Mouse (Mus musculus) limb, embryonic 14.5 days (tissue): ENCODE results near the gene Ptpn1. TPM values are rescaled to one million over a fixed set of nuclear protein-coding genes. Genes with fewer than 3 reads are reported as not detected.

Experiments
- ATAC-seq: fragments of 200-750 bp; cut with Nextera tagmentation; 2 replicates; pipeline ENCODE4 v1.8.0; 2017; ENCODE audit warnings: low read depth, moderate number of reproducible peaks, moderate TSS enrichment; ENCODE audit not compliant: low FRiP score
- DNase-seq: peaks from one replicate; pipeline ENCODE4 v3.0.0-alpha.2; 2015; ENCODE audit warnings: low spot score
- H3K27ac ChIP-seq: fragments of 300-500 bp; sonication (generic); replicated peaks from 2 replicates; pipeline ENCODE4 v1.5.1; 2014; ENCODE audit warnings: low read depth, mild to moderate bottlenecking, low read length, moderate library complexity, mixed read lengths
- H3K27me3 ChIP-seq: fragments of 300-500 bp; sonication (generic); 2 replicates; pipeline ENCODE4 v1.6.1; 2014; ENCODE audit warnings: low read length, mixed read lengths; ENCODE audit not compliant: control insufficient read depth, insufficient read depth
- H3K36me3 ChIP-seq: fragments of 300-500 bp; sonication (generic); 2 replicates; pipeline ENCODE4 v1.6.1; 2014; ENCODE audit warnings: mild to moderate bottlenecking, low read length, moderate library complexity, mixed read lengths; ENCODE audit not compliant: control insufficient read depth, insufficient read depth
- H3K4me1 ChIP-seq: fragments of 300-500 bp; sonication (generic); 2 replicates; pipeline ENCODE4 v1.6.1; 2014; ENCODE audit warnings: antibody characterized with exemption, low read length, mixed read lengths; ENCODE audit not compliant: control insufficient read depth, insufficient read depth
- H3K4me2 ChIP-seq: fragments of 300-500 bp; sonication (generic); replicated peaks from 2 replicates; pipeline ENCODE4 v1.6.1; 2014; ENCODE audit warnings: low read depth, mild to moderate bottlenecking, low read length, moderate library complexity; ENCODE audit not compliant: severe bottlenecking
- H3K4me3 ChIP-seq: fragments of 300-500 bp; sonication (generic); replicated peaks from 2 replicates; pipeline ENCODE4 v1.5.1; 2014; ENCODE audit warnings: low read length
- H3K9ac ChIP-seq: fragments of 300-500 bp; sonication (generic); 2 replicates; pipeline ENCODE4 v1.6.1; 2014; ENCODE audit warnings: mild to moderate bottlenecking, low read depth, low read length, moderate library complexity; ENCODE audit not compliant: severe bottlenecking
- H3K9me3 ChIP-seq: fragments of 300-500 bp; sonication (generic); 2 replicates; pipeline ENCODE4 v1.6.1; 2016; ENCODE audit warnings: low read length; ENCODE audit not compliant: control insufficient read depth
- POLR2A ChIP-seq: fragments of 200-500 bp; IDR thresholded peaks from 2 replicates; pipeline ENCODE4 v1.8.0; 2012; ENCODE audit warnings: inconsistent platforms, mild to moderate bottlenecking, moderate library complexity, borderline replicate concordance; ENCODE audit not compliant: insufficient read depth, insufficient read length; ENCODE audit errors: extremely low read depth
- WGBS: fragments of 180-500 bp; shearing (Covaris S2); extraction: QIAGEN DNeasy Blood & Tissue Kit; methylation state at CpG from one replicate; pipeline ENCODE4 v1.1.7; 2014; 5-methylcytosine and 5-hydroxymethylcytosine counted together
- polyA plus RNA-seq, 2 experiments: library from polyadenylated mRNA; depleted of rRNA in 1 of 2; stranded (reverse) in 1 of 2; unstranded in 1 of 2; fragments of >200 nt; fragmentation: Nextera tagmentation in 1 of 2; extraction: Ambion mirVana in 1 of 2; gene quantifications; 2 replicates each; pipeline versions ENCODE4 v1.2.1 to v1.2.3; 2012 to 2014

Ptpn1 gene
- polyA plus RNA-seq, 2 experiments = 27.3 to 41.5 TPM

- WGBS = 90% methylated on average over 6 of the region's 6 CpGs
- Histone ChIP-seq H3K27me3 (no peaks in the 10 kb centered on the region), H3K27ac (no peak overlapping the region), H3K9ac (no peak overlapping the region), H3K36me3 (peaks cover 44% of the 10 kb centered on the region), H3K4me1 (no peaks in the 10 kb centered on the region), H3K4me2 (no peak overlapping the region), H3K9me3 (no peaks in the 10 kb centered on the region), H3K4me3 (no peak overlapping the region)
- ATAC-seq (no peak), DNase-seq (no peak)
- TF ChIP-seq POLR2A = no peak
Measured at GRCm38 (mm10) chr2:167962347-167962746, 30.5 kb downstream of the Ptpn1 start.

- DNase-seq = no peak
- H3K4me1 ChIP-seq = no peaks in the 10 kb centered on the region
- H3K4me3 ChIP-seq = no peak overlapping the region
- H3K4me2 ChIP-seq = no peak overlapping the region
- H3K36me3 ChIP-seq = peaks cover 51% of the 10 kb centered on the region
- WGBS = 75% methylated on average over 4 of the region's 4 CpGs
- H3K9ac ChIP-seq = no peak overlapping the region
- no peak overlapping the region for H3K27ac ChIP-seq
- TF ChIP-seq POLR2A = no peak
- H3K27me3 ChIP-seq = no peaks in the 10 kb centered on the region
- no peak for ATAC-seq
- no peaks in the 10 kb centered on the region for H3K9me3 ChIP-seq
Measured at GRCm38 (mm10) chr2:167963176-167963575, 31.3 kb downstream of the Ptpn1 start.

- 89% methylated on average over 9 of the region's 9 CpGs for WGBS
- no peak overlapping the region for H3K4me3 ChIP-seq
Measured at GRCm38 (mm10) chr2:167963778-167964300, 32.0 kb downstream of the Ptpn1 start.

GRCm38 (mm10) chr2:167964320-167964719 lies 32.5 kb downstream of the Ptpn1 start:
- WGBS = 88% methylated on average over 9 of the region's 9 CpGs
- no peak for ATAC-seq
- no peaks in the 10 kb centered on the region for H3K27me3 ChIP-seq

More at GRCm38 (mm10) chr2:167963778-167964300, 32.0 kb downstream of the Ptpn1 start:
- DNase-seq (no peak), ATAC-seq (no peak)
- no peak overlapping the region for H3K4me2 ChIP-seq
- no peak overlapping the region for H3K27ac ChIP-seq
- peaks cover 58% of the 10 kb centered on the region for H3K36me3 ChIP-seq
- TF ChIP-seq POLR2A = no peak
- H3K4me1 ChIP-seq = no peaks in the 10 kb centered on the region
- no peaks in the 10 kb centered on the region for H3K9me3 ChIP-seq
- H3K27me3 ChIP-seq = no peaks in the 10 kb centered on the region
- H3K9ac ChIP-seq = no peak overlapping the region

GRCm38 (mm10) chr2:167965911-167966310 lies 34.1 kb downstream of the Ptpn1 start:
- H3K4me1 ChIP-seq = no peaks in the 10 kb centered on the region
- WGBS = 90% methylated on average over 3 of the region's 3 CpGs
- no peak for DNase-seq
- H3K9me3 ChIP-seq = no peaks in the 10 kb centered on the region
- H3K27ac ChIP-seq = no peak overlapping the region
- no peak overlapping the region for H3K4me2 ChIP-seq
- no peak for TF ChIP-seq POLR2A
- peaks cover 76% of the 10 kb centered on the region for H3K36me3 ChIP-seq
- ATAC-seq = no peak
- H3K27me3 ChIP-seq = no peaks in the 10 kb centered on the region
- no peak overlapping the region for H3K9ac ChIP-seq
- no peak overlapping the region for H3K4me3 ChIP-seq

More at GRCm38 (mm10) chr2:167964320-167964719, 32.5 kb downstream of the Ptpn1 start:
- no peaks in the 10 kb centered on the region for H3K4me1 ChIP-seq
- H3K4me2 ChIP-seq = no peak overlapping the region
- no peak overlapping the region for H3K27ac ChIP-seq
- peaks cover 62% of the 10 kb centered on the region for H3K36me3 ChIP-seq
- H3K9ac ChIP-seq = no peak overlapping the region
- H3K9me3 ChIP-seq = no peaks in the 10 kb centered on the region
- no peak for DNase-seq
- TF ChIP-seq POLR2A = no peak
- no peak overlapping the region for H3K4me3 ChIP-seq
